Mouse (Mus musculus) ES-E14 (cell line): ENCODE data around the gene Pfkm. TPM values are rescaled to one million over a fixed set of nuclear protein-coding genes. Genes with fewer than 3 reads are reported as not detected.

ENCODE experiments used
- DNase-seq: peaks from one replicate; pipeline ENCODE4 v3.0.0-alpha.2; 2013; ENCODE audit warnings: low read depth, low spot score
- H3K27ac ChIP-seq: 2 replicates; pipeline ENCODE4 v1.5.1; 2012; ENCODE audit warnings: low read depth, mild to moderate bottlenecking, low read length, moderate library complexity, mixed read lengths; ENCODE audit not compliant: poor library complexity, insufficient read depth, severe bottlenecking
- H3K36me3 ChIP-seq: 2 replicates; pipeline ENCODE4 v1.6.1; 2012; ENCODE audit warnings: mild to moderate bottlenecking, low read length, moderate library complexity, mixed read lengths; ENCODE audit not compliant: control insufficient read depth, poor library complexity, insufficient read depth, severe bottlenecking
- H3K4me1 ChIP-seq, 2 experiments: fragments of 150-350 bp in 1 of 2; sonication (generic) in 1 of 2; 2 replicates each; pipeline ENCODE4 v1.6.1; 2012; ENCODE audit warnings: low read length in 2 of 2, mild to moderate bottlenecking in 1 of 2, mixed read lengths in 1 of 2; ENCODE audit not compliant: control insufficient read depth in 2 of 2, insufficient read depth in 2 of 2, poor library complexity in 1 of 2
- H3K4me3 ChIP-seq, 2 experiments: fragments of 150-350 bp in 1 of 2; sonication (generic) in 1 of 2; 2 replicates each; pipeline ENCODE4 v1.5.1; 2012; ENCODE audit warnings: low read length in 2 of 2, low read depth in 1 of 2, mild to moderate bottlenecking in 1 of 2, mixed read lengths in 1 of 2; ENCODE audit not compliant: insufficient read depth in 1 of 2, poor library complexity in 1 of 2, severe bottlenecking in 1 of 2
- H3K9ac ChIP-seq: 2 replicates; pipeline ENCODE4 v1.6.1; 2012; ENCODE audit warnings: low read depth, mild to moderate bottlenecking, low read length, mixed read lengths; ENCODE audit not compliant: poor library complexity, insufficient read depth, severe bottlenecking
- H3K9me3 ChIP-seq: fragments of 150-350 bp; sonication (generic); 2 replicates; pipeline ENCODE4 v1.6.1; 2012; ENCODE audit warnings: low read depth, mild to moderate bottlenecking, low read length; ENCODE audit not compliant: control insufficient read depth, insufficient read depth
- CHD2 ChIP-seq: IDR thresholded peaks from 2 replicates; pipeline ENCODE4 v1.6.1; 2014; ENCODE audit warnings: mild to moderate bottlenecking, low read depth, low read length, inconsistent platforms
- HCFC1 ChIP-seq: IDR thresholded peaks from 2 replicates; pipeline ENCODE4 v1.6.1; 2012; ENCODE audit warnings: low read length, inconsistent platforms, borderline replicate concordance; ENCODE audit not compliant: insufficient read depth
- MAFK ChIP-seq: IDR thresholded peaks from 2 replicates; pipeline ENCODE4 v1.6.1; 2014; ENCODE audit warnings: mild to moderate bottlenecking, low read depth, low read length, inconsistent platforms; ENCODE audit not compliant: insufficient read depth
- ZC3H11A ChIP-seq: IDR thresholded peaks from 2 replicates; pipeline ENCODE4 v1.6.1; 2012; ENCODE audit warnings: low read depth, mild to moderate bottlenecking, inconsistent platforms, low read length, borderline replicate concordance
- ZNF384 ChIP-seq: IDR thresholded peaks from 2 replicates; pipeline ENCODE4 v1.6.1; 2012; ENCODE audit warnings: low read depth, low read length, inconsistent platforms
- in situ Hi-C, 2 experiments: fragments of 600-800 bp; cut with MboI; formaldehyde crosslinking; loops; one replicate each; pipeline ENCODE4 v1.15.1; 2025; ENCODE audit warnings: low sequenced_read_pairs in 2 of 2, inconsistent platforms in 1 of 2; ENCODE audit not compliant: unreplicated experiment in 2 of 2
- total RNA-seq: library from RNA; depleted of rRNA; stranded (reverse); fragments of 300-350 nt; gene quantifications from 2 replicates; pipeline ENCODE4 v1.2.3, GENCODE M21; 2012

Gene Pfkm
- total RNA-seq, 1 experiment, result 18.5 TPM

- TF ChIP-seq MAFK (no peak), CHD2 (no peak), HCFC1 (no peak), ZC3H11A (no peak), ZNF384 (no peak)
These were observed 75.5 kb downstream of the Pfkm start for GRCm38 (mm10) chr15:98167645-98168621.

DNA sequence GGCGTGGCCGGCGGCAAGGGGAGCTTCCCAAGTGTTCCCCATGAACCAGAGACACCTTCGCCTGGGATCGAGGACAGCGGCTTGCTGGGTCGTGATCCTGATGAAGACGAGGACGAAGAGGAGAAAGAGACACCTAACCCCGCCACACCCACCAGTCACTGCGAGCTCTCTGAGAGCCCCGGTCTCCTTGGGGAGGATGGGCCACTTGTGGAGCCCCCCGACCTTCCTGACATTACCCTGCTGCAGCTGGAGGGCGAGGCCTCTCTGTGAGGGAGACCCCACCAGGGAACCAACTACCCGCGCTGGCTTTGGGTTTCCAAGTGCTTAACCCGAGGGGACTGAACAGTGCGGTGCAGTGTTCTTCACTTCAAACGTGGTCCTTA, 76.2 kb downstream of the Pfkm start:
- no peak for DNase-seq
- H3K4me3 ChIP-seq, result peak overlapping the region; percentile 46 to 57; a peak in 2 of 4 replicates
- TF ChIP-seq ZC3H11A, result no peak
- no peak for TF ChIP-seq MAFK
- TF ChIP-seq ZNF384, result no peak
- TF ChIP-seq CHD2, result no peak
- TF ChIP-seq HCFC1, result no peak
- no peaks in the 10 kb centered on the region for H3K36me3 ChIP-seq
- H3K9me3 ChIP-seq, result no peaks in the 10 kb centered on the region
- peaks cover 0 to 6% of the 10 kb centered on the region in 2 experiments; a peak in 1 of 4 replicates for H3K4me1 ChIP-seq
- in situ Hi-C loops, result no loop called here
- H3K27ac ChIP-seq, result no peak overlapping the region
- no peak overlapping the region for H3K9ac ChIP-seq

More at GRCm38 (mm10) chr15:98167645-98168621, 75.5 kb downstream of the Pfkm start:
- in situ Hi-C loops, result no loop called here
- peaks cover 0 to 6% of the 10 kb centered on the region in 2 experiments; a peak in 1 of 4 replicates for H3K4me1 ChIP-seq
- H3K27ac ChIP-seq, result no peak overlapping the region
- H3K4me3 ChIP-seq, result peak overlapping the region; percentile 46 to 57
- no peak overlapping the region for H3K9ac ChIP-seq
- H3K36me3 ChIP-seq, result no peaks in the 10 kb centered on the region
- no peaks in the 10 kb centered on the region for H3K9me3 ChIP-seq
- DNase-seq, result peak; percentile 88

- DNase-seq, result no peak
- H3K36me3 ChIP-seq, result no peaks in the 10 kb centered on the region
- no peak overlapping the region for H3K9ac ChIP-seq
- in situ Hi-C loops, result no loop called here
- peaks cover 0 to 6% of the 10 kb centered on the region in 2 experiments; a peak in 1 of 4 replicates for H3K4me1 ChIP-seq
- no peaks in the 10 kb centered on the region for H3K9me3 ChIP-seq
- H3K27ac ChIP-seq, result no peak overlapping the region
- no peak for TF ChIP-seq ZNF384
- TF ChIP-seq ZC3H11A, result no peak
- no peak for TF ChIP-seq CHD2
- TF ChIP-seq MAFK, result no peak
- no peak for TF ChIP-seq HCFC1
- H3K4me3 ChIP-seq, result no peak overlapping the region
These were observed 78.0 kb downstream of the Pfkm start for GRCm38 (mm10) chr15:98170365-98170764.

DNA sequence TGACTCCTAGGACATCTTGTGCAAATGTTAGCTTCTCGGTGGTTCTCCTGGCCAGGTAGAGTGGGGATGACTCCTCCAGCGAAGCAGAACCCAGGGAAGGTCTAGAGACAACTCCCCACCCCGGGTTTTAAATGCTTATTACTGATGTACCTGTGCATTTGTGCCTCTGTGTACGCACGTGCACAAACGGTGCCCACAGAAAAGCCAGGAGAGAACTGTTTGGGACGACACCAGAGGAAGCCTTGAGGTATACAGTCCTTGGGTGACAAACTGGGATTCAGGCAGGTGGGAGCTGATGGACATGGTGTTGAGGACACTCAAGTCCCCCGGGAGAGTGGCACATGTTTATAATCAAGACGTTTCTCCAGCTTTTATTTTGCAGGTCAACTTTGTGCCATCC, 78.5 kb downstream of the Pfkm start:
- H3K4me1 ChIP-seq, result peaks cover 0 to 6% of the 10 kb centered on the region in 2 experiments; a peak in 1 of 4 replicates
- TF ChIP-seq ZC3H11A (no peak), HCFC1 (no peak), CHD2 (no peak), MAFK (no peak)
- H3K9me3 ChIP-seq, result no peaks in the 10 kb centered on the region
- H3K36me3 ChIP-seq, result no peaks in the 10 kb centered on the region
- H3K9ac ChIP-seq, result no peak overlapping the region
- no peak for DNase-seq
- no peak overlapping the region for H3K4me3 ChIP-seq
- in situ Hi-C loops, result no loop called here
- no peak overlapping the region for H3K27ac ChIP-seq
